Mouse (Mus musculus) A20 (cell line): ENCODE data around the gene Abcg4.

ENCODE experiments used
- DNase-seq: peaks from one replicate; pipeline ENCODE4 v3.0.0-alpha.2; 2011; ENCODE audit warnings: low read depth, low spot score

The Abcg4 gene

DNA sequence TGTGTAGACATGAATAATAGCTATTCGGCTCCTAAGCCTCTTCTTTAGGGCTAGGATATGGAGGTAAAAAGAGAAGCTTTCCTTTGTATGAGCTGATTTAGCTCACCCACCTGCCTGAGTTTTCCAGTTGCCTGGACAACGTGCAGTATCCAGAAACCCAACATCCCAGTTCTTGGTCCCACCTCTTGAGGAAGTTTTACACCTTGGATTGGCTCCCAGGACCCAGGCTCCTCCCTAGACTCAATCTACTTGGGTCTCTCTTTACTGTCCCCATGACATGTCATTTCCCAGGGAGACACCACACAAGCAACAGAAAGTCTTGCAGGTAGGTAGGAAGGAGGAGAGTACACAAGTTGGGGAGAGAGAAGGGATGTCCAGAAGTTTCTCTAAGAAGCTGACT is 48.0 kb downstream of the Abcg4 start, which contains the start of gene Ccdc153:
Gene Ccdc153 (plus strand): TSS at position 278 of the 400 bp plus-strand sequence.
- no peak for DNase-seq

DNA sequence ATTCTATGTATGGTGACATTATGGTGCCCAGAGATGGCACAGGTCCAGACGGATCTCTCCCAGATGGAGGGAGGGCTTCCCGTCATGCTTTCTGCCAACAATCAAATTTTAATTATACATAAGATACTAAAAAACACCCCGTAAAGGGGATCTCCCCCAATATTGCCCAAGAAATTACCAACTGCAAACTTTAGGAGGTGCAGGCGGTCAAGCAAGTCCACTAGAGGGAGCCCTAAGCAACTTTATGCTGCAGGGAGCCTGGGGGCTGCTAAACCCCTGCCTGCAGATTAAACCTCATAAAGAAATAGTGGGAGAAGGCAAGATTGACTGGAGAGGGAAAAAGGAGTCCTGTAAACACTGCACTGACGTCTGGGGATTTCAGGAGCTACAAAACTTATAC is 49.0 kb downstream of the Abcg4 start:
- peak; percentile 74 for DNase-seq

DNA sequence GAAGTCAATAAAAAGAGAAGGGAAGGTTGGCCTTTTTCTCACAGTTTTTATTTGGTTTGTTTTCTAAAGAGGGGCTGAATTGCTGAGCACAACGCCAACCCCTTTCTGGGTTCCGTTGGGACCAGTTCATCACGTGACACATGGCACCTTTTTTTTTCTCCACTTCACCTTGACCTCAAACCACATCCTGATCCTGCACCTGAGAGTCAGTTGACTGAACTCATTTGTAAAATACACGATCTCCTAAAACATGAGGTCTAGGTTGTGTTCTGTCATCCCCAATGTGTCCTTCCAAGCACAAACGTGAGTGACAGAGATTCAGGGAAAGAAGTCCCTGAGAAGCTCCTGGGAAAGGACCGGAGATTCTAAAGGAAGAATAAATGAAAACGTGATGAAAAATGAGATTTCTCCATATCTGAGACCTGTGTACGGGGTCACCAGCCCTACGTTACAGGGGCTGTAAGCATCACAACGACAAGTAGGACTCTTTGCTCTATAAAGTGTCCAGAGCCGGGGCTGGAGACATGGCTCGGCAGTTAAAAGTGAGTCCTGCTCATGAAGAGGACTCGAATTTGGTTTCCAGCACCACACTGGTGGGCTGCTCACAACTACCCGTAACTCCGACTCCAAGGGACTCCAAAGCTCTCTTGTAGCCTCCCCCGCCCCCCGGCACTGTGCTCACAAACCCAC is 49.8 kb downstream of the Abcg4 start:
- no peak for DNase-seq

DNA sequence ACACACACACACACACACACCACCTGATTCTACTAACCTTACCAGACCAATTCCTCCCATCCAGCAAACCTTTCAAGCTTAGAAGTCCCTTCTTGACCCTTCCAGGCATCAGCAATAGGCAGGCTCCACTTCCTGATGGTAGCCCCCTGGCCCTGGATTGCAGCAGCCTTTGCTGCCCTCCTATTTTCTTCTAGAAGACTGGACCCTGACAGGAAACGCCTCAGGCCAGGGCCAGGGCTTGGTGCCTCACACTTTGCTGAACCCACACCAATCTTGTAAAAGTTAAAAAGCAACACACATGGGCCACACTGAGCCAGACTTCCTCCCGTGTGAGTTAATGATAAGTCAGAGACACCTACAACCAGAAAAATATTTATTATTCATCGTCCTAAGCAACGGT is 51.3 kb downstream of the Abcg4 start:
- no peak for DNase-seq

DNA sequence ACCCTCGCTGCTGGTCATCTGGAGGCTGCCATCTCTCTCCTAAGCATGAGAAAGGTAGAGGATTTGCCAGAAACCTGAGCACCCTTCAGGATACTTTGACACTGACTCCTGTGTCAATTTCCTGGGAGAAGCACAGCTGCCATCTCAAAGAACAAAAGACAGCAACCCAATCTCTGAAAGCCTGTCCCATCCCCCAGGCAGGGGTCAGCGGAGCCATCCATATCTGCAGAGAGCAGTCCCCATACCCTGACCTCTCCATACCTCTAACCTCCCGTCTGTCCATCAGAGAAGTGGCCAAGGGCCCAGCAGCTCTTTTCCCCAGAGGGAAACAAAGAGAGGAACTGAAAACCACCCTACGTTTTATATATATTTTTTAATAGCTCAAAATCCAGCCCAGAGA is 51.8 kb downstream of the Abcg4 start:
- DNase-seq, result no peak

DNA sequence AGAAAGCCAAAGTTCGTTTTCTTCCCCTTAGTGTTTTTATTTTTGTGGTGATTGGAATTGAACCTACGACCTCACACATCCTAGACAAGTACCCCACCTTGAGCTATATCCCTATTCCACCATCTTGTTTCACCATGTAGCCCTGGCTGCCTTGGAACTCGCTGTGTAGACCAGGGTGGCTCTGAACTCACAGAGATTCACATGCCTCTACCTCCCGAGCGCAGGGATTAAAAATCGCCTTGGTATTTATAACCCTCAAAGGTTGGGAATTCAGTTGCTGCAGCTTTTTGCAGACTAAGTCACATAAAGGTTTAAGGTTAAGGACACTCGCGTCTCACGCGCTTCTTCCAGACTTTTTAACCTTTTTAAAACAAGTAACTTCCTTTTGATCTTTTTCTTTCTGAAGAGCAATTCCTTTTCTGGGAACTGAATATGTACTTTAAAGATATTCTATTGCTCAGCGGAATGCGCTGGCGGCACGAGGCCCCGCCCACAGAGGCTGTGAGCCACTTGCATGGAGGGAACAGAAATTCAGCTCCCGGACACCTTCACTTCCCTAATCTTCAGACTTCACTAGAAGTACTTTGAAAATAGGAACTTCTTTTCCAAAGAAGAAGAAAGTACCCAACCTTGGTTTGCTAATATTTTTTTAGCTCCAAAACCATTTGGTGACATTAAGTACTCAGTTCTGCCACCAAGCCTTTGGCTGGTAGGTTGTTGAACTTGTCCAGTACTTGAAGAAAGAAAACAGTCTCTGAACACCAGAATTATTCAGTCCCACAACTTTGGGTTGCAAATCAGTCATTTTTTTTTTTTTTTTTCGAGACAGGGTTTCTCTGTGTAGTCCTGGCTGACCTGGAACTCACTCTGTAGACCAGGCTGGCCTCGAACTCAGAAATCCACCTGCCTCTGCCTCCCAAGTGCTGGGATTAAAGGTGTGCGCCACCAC is 53.7 kb downstream of the Abcg4 start:
- peak; percentile 88 for DNase-seq

DNA sequence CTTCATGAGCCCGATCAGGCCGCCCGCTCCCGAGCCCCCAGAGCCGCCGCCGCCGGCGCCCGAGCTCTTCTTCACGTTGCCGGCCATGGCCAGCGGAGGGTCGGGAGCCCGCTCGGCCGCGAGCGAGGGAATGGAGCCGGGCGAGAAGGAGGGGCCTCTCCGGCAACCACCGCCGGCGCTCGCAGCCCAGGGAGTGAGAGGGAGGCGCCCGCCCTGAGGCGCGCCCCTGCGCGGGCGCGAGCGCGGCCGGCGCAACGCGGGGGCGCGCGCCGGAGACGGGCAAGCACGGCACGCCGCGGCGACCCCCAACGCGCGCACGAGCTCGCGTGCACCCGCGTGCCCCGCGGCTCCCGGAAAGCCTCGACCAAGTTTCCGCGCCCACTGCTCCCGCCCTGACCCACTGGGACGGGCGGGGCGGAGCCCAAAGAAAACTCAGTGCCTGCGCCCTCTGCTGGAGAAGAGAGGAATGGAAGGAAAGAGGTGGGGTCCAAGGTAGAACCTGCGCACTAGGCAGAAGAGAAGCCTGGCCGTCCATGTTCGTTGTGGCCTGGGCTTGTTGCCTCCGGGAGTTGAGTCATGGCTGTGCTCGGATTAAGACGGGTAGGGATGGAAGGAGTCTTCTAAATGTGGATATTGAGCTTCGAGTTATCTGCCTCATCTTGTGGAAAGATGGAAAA is 54.5 kb downstream of the Abcg4 start, which contains the start of gene Cbl:
Gene Cbl (minus strand): TSS at position 248 of the 677 bp plus-strand sequence.
- DNase-seq, result peak; percentile 99

DNA sequence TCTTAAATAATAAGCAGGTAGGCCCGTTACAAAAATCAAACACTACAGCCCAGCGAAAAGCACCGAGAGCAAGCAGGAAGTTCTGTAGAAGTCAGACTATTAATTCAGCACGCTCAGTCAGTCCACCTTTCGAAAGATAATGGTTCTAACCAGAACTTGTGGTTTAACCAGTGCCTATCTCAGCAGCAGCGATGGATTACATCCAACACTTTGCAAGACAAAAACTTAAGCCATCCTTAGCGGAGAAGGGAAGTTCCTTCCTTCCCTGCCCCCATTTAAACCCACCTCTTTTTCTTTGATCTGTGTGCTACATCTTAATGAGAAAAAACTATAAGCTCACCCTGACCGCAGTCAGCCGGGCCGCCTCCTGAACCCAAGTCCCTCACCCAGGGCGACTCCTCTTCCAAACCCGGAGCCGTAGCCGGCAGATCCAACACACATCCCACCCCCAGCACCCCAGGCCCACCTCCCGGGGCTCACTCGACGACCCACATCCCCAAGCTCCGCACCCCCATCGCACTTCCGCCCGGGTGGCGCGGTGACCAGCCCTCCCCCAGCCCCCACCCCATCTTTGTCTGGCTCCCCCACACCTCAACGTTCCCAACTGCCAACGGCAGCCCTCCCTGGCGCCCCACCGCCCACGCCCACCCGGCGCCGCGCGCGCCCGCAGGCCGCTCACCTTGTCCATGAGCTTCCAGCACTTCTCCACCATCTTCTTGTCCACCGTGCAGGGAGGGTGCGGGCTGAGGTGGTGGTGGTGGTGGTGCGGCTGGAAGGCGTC is 55.2 kb downstream of the Abcg4 start:
- DNase-seq, result peak; percentile 74

DNA sequence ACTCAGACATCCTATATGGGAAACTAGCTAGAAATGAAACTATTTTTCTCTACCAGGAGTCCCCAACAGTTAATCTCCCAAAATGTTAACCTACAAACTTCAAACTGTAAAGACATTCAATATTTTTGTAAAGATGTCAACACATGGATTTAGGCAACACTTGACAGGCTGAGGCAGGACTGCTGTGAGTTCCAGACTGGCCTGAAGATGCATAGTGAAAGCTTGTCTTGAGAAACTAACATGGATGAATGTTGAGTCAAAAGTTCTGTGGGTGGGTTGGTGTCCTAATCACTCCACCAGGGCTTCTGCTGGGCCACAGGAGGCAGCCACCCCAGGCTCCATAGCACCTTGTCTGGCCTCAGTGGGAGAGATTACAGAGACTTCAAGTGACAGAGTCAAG is 56.8 kb downstream of the Abcg4 start:
- DNase-seq, result no peak

DNA sequence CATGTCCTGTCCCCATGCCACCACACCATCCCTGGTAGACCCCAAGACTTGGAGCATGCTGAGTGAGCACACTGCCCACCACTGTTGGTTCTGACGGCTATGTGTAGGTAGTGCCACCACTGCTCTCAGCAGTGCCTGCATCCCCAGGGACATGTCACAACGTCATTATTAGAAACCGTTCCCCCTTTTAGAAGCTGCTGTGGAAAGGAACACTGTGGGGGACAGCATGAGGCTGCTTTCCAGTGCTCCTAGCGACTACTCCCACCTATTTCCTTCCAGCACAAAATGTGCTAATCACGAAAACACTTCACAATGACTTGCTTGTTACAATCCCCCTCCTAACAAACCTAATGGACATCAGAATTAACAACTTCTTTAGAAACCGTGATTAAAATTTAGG is 62.4 kb downstream of the Abcg4 start:
- no peak for DNase-seq
